Mouse (Mus musculus): Measurements from ENCODE around the gene Ing1.

- TF ChIP-seq POLR2A (IDR thresholded peaks at IDR 0.05; ENCODE audit: borderline replicate concordance, insufficient read depth, low read length) (no peak), CTCF (IDR thresholded peaks at IDR 0.05; ENCODE audit: borderline replicate concordance, insufficient read depth, low read depth, low read length) (no peak)
Measured at GRCm38 (mm10) chr8:11516292-11516691, 39.1 kb upstream of the Ing1 start.
